Mouse (Mus musculus) ES-Bruce4 (cell line): ENCODE results near the gene Cog5.

ENCODE experiments used
- CTCF ChIP-seq: IDR thresholded peaks from one replicate; pipeline ENCODE4 v1.8.1; 2011; ENCODE audit warnings: low read depth, low read length
- EP300 ChIP-seq: IDR thresholded peaks from 2 replicates; pipeline ENCODE4 v1.6.1; 2011; ENCODE audit warnings: low read depth, low read length; ENCODE audit not compliant: insufficient read depth
- POLR2A ChIP-seq: IDR thresholded peaks from one replicate; pipeline ENCODE4 v1.8.1; 2011; ENCODE audit warnings: low read length; ENCODE audit not compliant: insufficient read depth

- TF ChIP-seq POLR2A (no peak), CTCF (no peak), EP300 (no peak)
These were observed 319.0 kb downstream of the Cog5 start for GRCm38 (mm10) chr12:31973473-31974172.
